Mouse (Mus musculus): ENCODE measurements around the gene Synpo2. TPM values are rescaled to one million over a fixed set of nuclear protein-coding genes. Genes with fewer than 3 reads are reported as not detected.

The Synpo2 gene
- polyA plus RNA-seq (2015; fragmentation: Nextera tagmentation; extraction: Ambion mirVana): 5.1 and 5.2 TPM in 2 replicates

DNA sequence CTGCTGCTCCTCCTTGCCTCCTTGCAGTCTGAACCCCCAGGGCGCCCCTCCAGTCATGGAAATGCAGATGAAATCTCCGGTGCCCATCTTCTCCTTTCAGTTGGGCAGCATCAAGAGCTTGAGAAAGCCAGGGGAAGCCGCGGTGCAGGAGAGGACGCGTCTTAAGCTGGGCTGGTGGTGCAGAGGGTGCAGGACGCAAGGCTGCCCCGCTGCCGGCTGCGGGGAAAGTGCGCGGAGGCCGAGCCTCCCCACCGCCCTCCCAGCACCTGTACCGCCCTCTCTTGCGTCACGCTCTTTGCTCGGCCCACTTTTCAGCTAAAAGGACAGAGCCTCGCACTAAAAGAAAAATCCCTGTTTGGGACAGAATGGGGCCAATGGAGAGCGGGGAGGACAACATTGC, at the start of gene Synpo2:
Gene Synpo2, minus strand, starts transcription at position 229 of the 400 bp plus-strand sequence.
- peak within 1 kb of the TSS; percentile 43 for H3K4me3 ChIP-seq (replicated peaks; ENCODE audit: low read depth, low read length)
- no peak within 1 kb of the TSS for H3K27ac ChIP-seq
- H3K4me1 ChIP-seq (replicated peaks; ENCODE audit: insufficient read depth, low read length): peaks cover 5% of the 10 kb centered on the region; the same call in 1 of the 2 replicates
- H3K36me3 ChIP-seq (ENCODE audit: insufficient read depth, low read length): no peaks in the 10 kb centered on the region
- H3K27me3 ChIP-seq (ENCODE audit: insufficient read depth, low read length): no peaks in the 10 kb centered on the region
- no peak for TF ChIP-seq CTCF (IDR thresholded peaks at IDR 0.05; ENCODE audit: low read depth)
- DNase-seq (ENCODE audit: low spot score): peak; percentile 79
- ATAC-seq (replicated peaks; ENCODE audit: low FRiP score, low read depth): 0 out of 2 replicates have a peak, but pooled peaks have one; percentile 43
- 1% methylated on average over 20 of the region's 20 CpGs for WGBS
- no peaks in the 10 kb centered on the region for H3K9me3 ChIP-seq (replicated peaks; ENCODE audit: low read length)
- H3K9ac ChIP-seq (ENCODE audit: low read depth, low read length): peak within 1 kb of the TSS; percentile 44; the same call in 1 of the 2 replicates
- H3K4me2 ChIP-seq (ENCODE audit: low read length): peak within 1 kb of the TSS; percentile 69

DNA sequence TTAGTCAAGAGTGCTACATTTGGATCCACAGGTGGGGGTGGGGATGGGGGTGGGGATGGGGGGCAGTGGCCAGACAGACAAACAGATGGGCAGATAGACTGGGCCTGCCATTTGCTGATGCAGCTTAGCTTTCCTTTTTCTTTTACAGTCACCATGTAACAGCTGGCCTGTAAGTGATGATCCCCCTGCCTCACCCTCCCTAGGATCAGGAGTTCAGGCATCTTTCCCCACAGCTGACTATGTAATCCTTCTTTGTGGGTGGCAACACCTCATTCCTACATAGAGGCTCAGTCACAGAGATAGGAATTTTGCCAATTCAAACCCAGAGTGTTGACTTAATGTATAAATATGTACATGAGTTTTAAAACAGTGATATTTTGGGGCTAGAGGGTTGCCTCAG, 49.7 kb upstream of the Synpo2 start:
- TF ChIP-seq CTCF (IDR thresholded peaks at IDR 0.05; ENCODE audit: low read depth): no peak
- Histone ChIP-seq H3K9ac (ENCODE audit: low read depth, low read length) (no peak overlapping the region), H3K36me3 (ENCODE audit: insufficient read depth, low read length) (peaks cover 16% of the 10 kb centered on the region; the same call in 1 of the 2 replicates), H3K9me3 (replicated peaks; ENCODE audit: low read length) (no peaks in the 10 kb centered on the region), H3K4me2 (ENCODE audit: low read length) (no peak overlapping the region), H3K27ac (no peak overlapping the region), H3K27me3 (ENCODE audit: insufficient read depth, low read length) (no peaks in the 10 kb centered on the region), H3K4me3 (replicated peaks; ENCODE audit: low read depth, low read length) (no peak overlapping the region), H3K4me1 (replicated peaks; ENCODE audit: insufficient read depth, low read length) (no peaks in the 10 kb centered on the region)
- no peak for DNase-seq (ENCODE audit: low spot score)
- no peak for ATAC-seq (replicated peaks; ENCODE audit: low FRiP score, low read depth)

DNA sequence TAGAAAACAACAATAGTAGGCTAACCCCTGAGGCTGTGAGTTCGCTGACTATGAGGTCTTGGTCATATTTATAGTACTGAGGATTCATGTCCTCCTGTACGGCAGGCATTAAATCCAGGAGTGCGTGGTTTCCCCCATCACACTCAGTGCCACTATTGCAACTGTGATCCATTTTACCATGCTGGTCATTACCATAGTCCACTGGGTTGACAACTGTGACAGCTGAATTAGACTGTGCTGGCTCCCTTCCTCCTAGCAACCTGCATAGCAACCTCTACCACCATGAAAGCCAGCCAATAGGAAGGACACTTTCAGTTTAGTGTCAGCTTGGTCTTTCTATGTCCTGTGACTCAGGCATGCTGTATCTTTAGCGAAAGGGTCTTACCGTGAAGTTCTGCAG, 48.3 kb upstream of the Synpo2 start:
- ATAC-seq (replicated peaks; ENCODE audit: low FRiP score, low read depth) (no peak), DNase-seq (ENCODE audit: low spot score) (no peak)
- TF ChIP-seq CTCF (IDR thresholded peaks at IDR 0.05; ENCODE audit: low read depth): no peak
- Histone ChIP-seq H3K4me2 (ENCODE audit: low read length) (no peak overlapping the region), H3K9ac (ENCODE audit: low read depth, low read length) (no peak overlapping the region), H3K4me3 (replicated peaks; ENCODE audit: low read depth, low read length) (no peak overlapping the region), H3K9me3 (replicated peaks; ENCODE audit: low read length) (no peaks in the 10 kb centered on the region), H3K27me3 (ENCODE audit: insufficient read depth, low read length) (no peaks in the 10 kb centered on the region), H3K4me1 (replicated peaks; ENCODE audit: insufficient read depth, low read length) (no peaks in the 10 kb centered on the region), H3K36me3 (ENCODE audit: insufficient read depth, low read length) (peaks cover 23% of the 10 kb centered on the region; the same call in 1 of the 2 replicates), H3K27ac (no peak overlapping the region)
- 96% methylated on average over 5 of the region's 5 CpGs for WGBS

DNA sequence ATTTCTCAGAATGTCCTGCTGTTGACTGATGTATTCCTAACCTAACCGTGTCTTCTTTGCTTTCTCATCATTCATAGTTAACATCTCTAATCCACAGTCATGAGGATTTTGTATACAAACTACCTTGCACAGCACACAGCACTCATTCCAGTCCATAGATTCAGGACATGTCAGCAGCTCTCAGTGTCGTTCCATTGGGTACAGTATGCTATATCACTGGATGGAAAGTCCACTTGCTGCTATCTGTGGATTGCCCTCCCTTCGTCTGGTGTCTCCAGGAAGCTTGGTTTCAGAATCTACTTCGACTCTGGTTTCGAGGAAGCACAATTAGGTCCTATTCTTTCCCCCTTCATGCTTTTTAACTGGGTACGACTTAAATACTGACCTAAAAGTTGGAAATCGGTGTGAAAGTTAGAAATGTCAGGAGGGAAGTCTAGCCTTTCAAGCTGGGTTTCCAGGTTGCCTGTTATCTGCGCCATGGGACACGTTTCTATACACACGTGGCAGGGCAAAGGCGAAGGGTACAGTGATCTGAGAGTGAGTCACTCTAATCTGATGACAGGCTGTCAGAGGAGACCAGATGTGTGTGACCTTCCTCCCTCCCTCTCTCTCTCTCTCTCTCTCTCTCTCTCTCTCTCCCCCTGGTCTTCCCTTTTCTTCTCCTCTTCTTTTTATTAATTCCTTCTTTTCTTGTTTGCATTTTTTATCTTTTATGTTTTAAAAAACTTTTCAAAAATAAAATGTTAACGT, 47.1 kb upstream of the Synpo2 start:
- peaks cover 26% of the 10 kb centered on the region; the same call in 1 of the 2 replicates for H3K36me3 ChIP-seq (ENCODE audit: insufficient read depth, low read length)

DNA sequence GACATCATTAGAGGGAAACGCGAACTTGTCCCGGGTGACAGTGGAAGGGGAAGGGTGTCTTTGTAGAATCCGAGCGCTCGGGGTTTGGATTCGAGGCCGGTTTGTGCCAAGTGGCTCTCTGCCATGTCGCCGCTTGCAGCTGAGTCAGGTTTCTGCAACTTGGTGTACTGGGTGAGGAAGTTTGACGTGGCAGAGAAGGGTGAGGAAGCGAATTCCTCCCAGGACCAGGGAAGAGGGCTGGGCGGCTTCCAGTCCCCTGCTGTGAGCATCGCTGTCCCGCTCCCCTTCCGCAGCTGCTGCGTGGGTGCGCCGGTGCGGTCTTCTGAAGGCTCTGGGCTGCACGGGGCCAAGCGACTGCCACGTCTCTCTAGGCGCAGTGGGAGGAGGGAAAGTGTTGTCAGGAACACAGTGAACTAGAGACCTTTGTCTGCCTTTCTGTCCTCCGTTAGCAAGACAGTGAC, 31.8 kb upstream of the Synpo2 start:
- H3K4me1 ChIP-seq (replicated peaks; ENCODE audit: insufficient read depth, low read length): 0 out of 2 replicates have a peak, but pooled peaks cover 4% of the 10 kb centered on the region
- no peaks in the 10 kb centered on the region for H3K27me3 ChIP-seq (ENCODE audit: insufficient read depth, low read length)
- H3K4me3 ChIP-seq (replicated peaks; ENCODE audit: low read depth, low read length): peak overlapping the region; percentile 50
- TF ChIP-seq CTCF (IDR thresholded peaks at IDR 0.05; ENCODE audit: low read depth): no peak
- H3K4me2 ChIP-seq (ENCODE audit: low read length): peak overlapping the region; percentile 84
- under 1% methylated on average over 25 of the region's 25 CpGs for WGBS
- DNase-seq (ENCODE audit: low spot score) (peak; percentile 63), ATAC-seq (replicated peaks; ENCODE audit: low FRiP score, low read depth) (peak; percentile 50)
- H3K9me3 ChIP-seq (replicated peaks; ENCODE audit: low read length): no peaks in the 10 kb centered on the region
- peak overlapping the region; percentile 27 for H3K27ac ChIP-seq
- H3K36me3 ChIP-seq (ENCODE audit: insufficient read depth, low read length): peaks cover 9% of the 10 kb centered on the region
- H3K9ac ChIP-seq (ENCODE audit: low read depth, low read length): peak overlapping the region; percentile 54

More for the DNA sequence above, 47.1 kb upstream of the Synpo2 start:
- Histone ChIP-seq H3K4me2 (ENCODE audit: low read length) (no peak overlapping the region), H3K27me3 (ENCODE audit: insufficient read depth, low read length) (no peaks in the 10 kb centered on the region), H3K9ac (ENCODE audit: low read depth, low read length) (no peak overlapping the region), H3K9me3 (replicated peaks; ENCODE audit: low read length) (no peaks in the 10 kb centered on the region), H3K27ac (no peak overlapping the region), H3K4me1 (replicated peaks; ENCODE audit: insufficient read depth, low read length) (no peaks in the 10 kb centered on the region), H3K4me3 (replicated peaks; ENCODE audit: low read depth, low read length) (no peak overlapping the region)
- TF ChIP-seq CTCF (IDR thresholded peaks at IDR 0.05; ENCODE audit: low read depth): no peak
- WGBS: 88% methylated on average over 12 of the region's 12 CpGs
- no peak for ATAC-seq (replicated peaks; ENCODE audit: low FRiP score, low read depth)
- DNase-seq (ENCODE audit: low spot score): no peak

DNA sequence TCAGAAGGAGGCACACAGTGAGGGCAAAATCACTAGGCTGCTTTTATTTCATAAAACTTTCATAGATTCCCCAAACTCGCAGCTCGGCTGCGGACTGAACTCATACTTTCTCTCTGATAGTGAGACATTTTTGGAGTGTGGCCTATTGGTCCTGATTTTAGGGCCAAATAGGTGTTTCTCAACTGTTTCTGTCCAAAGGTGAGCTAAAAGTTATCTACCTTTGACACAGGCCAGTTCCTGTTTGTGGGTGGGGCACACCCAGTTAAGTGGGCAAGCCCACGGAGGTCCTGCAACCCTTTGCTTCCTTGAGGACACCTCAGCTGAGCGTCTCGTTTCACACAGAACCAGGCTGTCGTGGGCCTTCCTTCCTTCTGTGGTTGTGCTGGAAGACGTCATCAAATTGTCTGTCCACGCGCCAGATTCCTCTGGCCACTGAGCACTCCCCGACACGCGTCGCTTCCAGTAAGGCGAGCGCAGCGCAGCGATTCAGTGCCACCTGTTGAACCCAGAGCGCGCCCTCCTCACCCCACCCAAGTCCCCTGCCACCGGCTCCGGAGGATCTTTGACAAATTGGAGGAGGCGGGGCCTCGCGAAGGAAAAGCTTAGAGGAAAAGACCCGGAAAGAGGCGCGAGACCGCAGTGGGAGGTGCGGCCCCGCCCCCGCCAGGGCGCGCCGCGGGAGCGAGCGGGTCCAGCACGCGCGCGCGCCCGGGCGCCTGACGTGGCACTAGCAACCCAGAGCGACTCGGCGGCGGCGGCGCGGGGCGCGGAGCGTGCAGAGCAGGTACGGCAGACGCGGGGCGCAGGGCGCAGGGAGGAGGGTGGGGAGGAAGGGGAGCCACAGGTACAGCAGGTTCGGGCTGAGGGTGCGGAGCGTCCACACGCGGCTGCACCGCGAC, 31.1 kb upstream of the Synpo2 start, which contains the start of gene Sec24d:
Gene Sec24d, plus strand, starts transcription at position 703 of the 899 bp plus-strand sequence.
- Histone ChIP-seq H3K9me3 (replicated peaks; ENCODE audit: low read length) (no peaks in the 10 kb centered on the region), H3K36me3 (ENCODE audit: insufficient read depth, low read length) (peaks cover 9% of the 10 kb centered on the region), H3K4me3 (replicated peaks; ENCODE audit: low read depth, low read length) (peak within 1 kb of the TSS; percentile 50), H3K4me1 (replicated peaks; ENCODE audit: insufficient read depth, low read length) (0 out of 2 replicates have a peak, but pooled peaks cover 4% of the 10 kb centered on the region), H3K27ac (peak within 1 kb of the TSS; percentile 27), H3K4me2 (ENCODE audit: low read length) (peak within 1 kb of the TSS; percentile 84), H3K27me3 (ENCODE audit: insufficient read depth, low read length) (no peaks in the 10 kb centered on the region), H3K9ac (ENCODE audit: low read depth, low read length) (peak within 1 kb of the TSS; percentile 54)
- no peak for TF ChIP-seq CTCF (IDR thresholded peaks at IDR 0.05; ENCODE audit: low read depth)
- WGBS: 3% methylated on average over 68 of the region's 68 CpGs
- ATAC-seq (replicated peaks; ENCODE audit: low FRiP score, low read depth) (peak; percentile 91), DNase-seq (ENCODE audit: low spot score) (peak; percentile 86)

Measured in kidney, postnatal 0 days (tissue).